Mouse (Mus musculus) spleen, embryonic (tissue): ENCODE data around the gene Pafah2.

ENCODE experiments used
- CTCF ChIA-PET: fragments of 350-600 bp; sonication (Branson Sonifier 250); formaldehyde crosslinking; loops from one replicate; lab custom pipeline; 2022; lab: Charles Lee

Gene Pafah2

GRCm38 (mm10) chr4:134395977-134396825, at the start of gene Pafah2:
Gene Pafah2 (plus strand): TSS chr4:134396320.
- CTCF ChIA-PET: interaction anchor here (0.7 to 0.9 kb wide), 2 partner anchors 82 to 139 kb away, joined by 3 read pairs; no protein-coding TSS in a partner anchor

- CTCF ChIA-PET: no interaction called here
Measured at GRCm38 (mm10) chr4:134348078-134348477, 48.0 kb upstream of the Pafah2 start.

- CTCF ChIA-PET: no interaction called here
Measured at GRCm38 (mm10) chr4:134348545-134348944, 47.6 kb upstream of the Pafah2 start.

GRCm38 (mm10) chr4:134349829-134350228, 46.3 kb upstream of the Pafah2 start:
- CTCF ChIA-PET: interaction anchor here (0.7 kb wide), 1 partner anchor 12 kb away, joined by 3 read pairs; no protein-coding TSS in a partner anchor

GRCm38 (mm10) chr4:134350641-134351040, 45.5 kb upstream of the Pafah2 start:
- CTCF ChIA-PET: interaction anchor here (0.7 kb wide), 2 partner anchors 13 to 462 kb away, joined by 3 to 5 read pairs; no protein-coding TSS in a partner anchor

GRCm38 (mm10) chr4:134351329-134352260, 44.5 kb upstream of the Pafah2 start:
- CTCF ChIA-PET: no interaction called here

- CTCF ChIA-PET: no interaction called here
Measured at GRCm38 (mm10) chr4:134352261-134352707, 43.8 kb upstream of the Pafah2 start.

GRCm38 (mm10) chr4:134352929-134353328, 43.2 kb upstream of the Pafah2 start:
- CTCF ChIA-PET: no interaction called here

- CTCF ChIA-PET: no interaction called here
Measured at GRCm38 (mm10) chr4:134353527-134354409, 42.4 kb upstream of the Pafah2 start.

GRCm38 (mm10) chr4:134355841-134356452, 40.2 kb upstream of the Pafah2 start:
- CTCF ChIA-PET: no interaction called here

GRCm38 (mm10) chr4:134356591-134357460, 39.3 kb upstream of the Pafah2 start:
- CTCF ChIA-PET: interaction anchor here (0.8 kb wide), 1 partner anchor 15 kb away, joined by 9 read pairs; no protein-coding TSS in a partner anchor

GRCm38 (mm10) chr4:134357461-134357771, 38.7 kb upstream of the Pafah2 start:
- CTCF ChIA-PET: no interaction called here

GRCm38 (mm10) chr4:134359649-134360048, 36.5 kb upstream of the Pafah2 start:
- CTCF ChIA-PET: interaction anchor here (0.6 kb wide), 1 partner anchor 52 kb away, joined by 3 read pairs; no protein-coding TSS in a partner anchor

GRCm38 (mm10) chr4:134361215-134361614, 34.9 kb upstream of the Pafah2 start:
- CTCF ChIA-PET: no interaction called here

- CTCF ChIA-PET: interaction anchor here (0.5 kb wide), 1 partner anchor 18 kb away, joined by 3 read pairs; no protein-coding TSS in a partner anchor
Measured at GRCm38 (mm10) chr4:134362124-134362523, 34.0 kb upstream of the Pafah2 start.

- CTCF ChIA-PET: interaction anchor here (1.1 kb wide), 1 partner anchor 20 kb away, joined by 3 read pairs; no protein-coding TSS in a partner anchor
Measured at GRCm38 (mm10) chr4:134362586-134362985, 33.5 kb upstream of the Pafah2 start.

GRCm38 (mm10) chr4:134365280-134365679, 30.8 kb upstream of the Pafah2 start:
- CTCF ChIA-PET: interaction anchor here (0.6 kb wide), 1 partner anchor 366 kb away, joined by 3 read pairs; no protein-coding TSS in a partner anchor

GRCm38 (mm10) chr4:134370649-134371221, 25.4 kb upstream of the Pafah2 start:
- CTCF ChIA-PET: no interaction called here
